Mouse (Mus musculus) spleen, adult 2 months (tissue): ENCODE data around the gene Sike1.

Experiments used
- CTCF ChIP-seq: fragments of 200-500 bp; IDR thresholded peaks from 2 replicates; pipeline ENCODE4 v1.5.1; 2011; ENCODE audit warnings: mild to moderate bottlenecking, inconsistent platforms; ENCODE audit not compliant: insufficient read depth, insufficient read length, insufficient replicate concordance; ENCODE audit errors: extremely low read depth
- POLR2A ChIP-seq: fragments of 200-500 bp; IDR thresholded peaks from 2 replicates; pipeline ENCODE4 v1.6.1; 2011; ENCODE audit warnings: low read depth, low read length, inconsistent platforms

GRCm38 (mm10) chr3:103056016-103056595, 60.6 kb downstream of the Sike1 start:
- TF ChIP-seq CTCF (no peak), POLR2A (no peak)
